Mouse (Mus musculus): ENCODE results near the gene Dlx1.

The Dlx1 gene

GRCm38 (mm10) chr2:71528714-71529510, 999 bp downstream of the Dlx1 start:
- no peak for DNase-seq

- no peak for DNase-seq
These were observed 1.8 kb downstream of the Dlx1 start for GRCm38 (mm10) chr2:71529511-71530351.

- no peak for DNase-seq
These were observed 2.6 kb downstream of the Dlx1 start for GRCm38 (mm10) chr2:71530391-71531123.

- DNase-seq = no peak
These were observed 3.2 kb downstream of the Dlx1 start for GRCm38 (mm10) chr2:71531124-71531590.

- DNase-seq = no peak
These were observed 4.4 kb downstream of the Dlx1 start for GRCm38 (mm10) chr2:71531990-71532970.

GRCm38 (mm10) chr2:71533094-71533493, 5.2 kb downstream of the Dlx1 start:
- no peak for DNase-seq

- no peak for DNase-seq
These were observed 6.5 kb downstream of the Dlx1 start for GRCm38 (mm10) chr2:71534242-71535052.

- no peak for DNase-seq
These were observed 12.9 kb downstream of the Dlx1 start for GRCm38 (mm10) chr2:71540611-71541417.

- DNase-seq = no peak
These were observed 13.7 kb downstream of the Dlx1 start for GRCm38 (mm10) chr2:71541418-71542226.

- DNase-seq = no peak
These were observed 14.4 kb downstream of the Dlx1 start for GRCm38 (mm10) chr2:71542227-71542815.

- DNase-seq = no peak
These were observed 14.9 kb downstream of the Dlx1 start for GRCm38 (mm10) chr2:71542816-71543301.

- DNase-seq = no peak
These were observed 15.6 kb downstream of the Dlx1 start for GRCm38 (mm10) chr2:71543531-71543930.

GRCm38 (mm10) chr2:71543948-71544347, 16.0 kb downstream of the Dlx1 start:
- DNase-seq = no peak

- DNase-seq = no peak
These were observed 16.7 kb downstream of the Dlx1 start for GRCm38 (mm10) chr2:71544391-71545285.

GRCm38 (mm10) chr2:71545401-71545881, 17.5 kb downstream of the Dlx1 start:
- DNase-seq = no peak

- DNase-seq = no peak
These were observed 18.1 kb downstream of the Dlx1 start for GRCm38 (mm10) chr2:71545882-71546639.
